Mouse (Mus musculus) stomach, postnatal 0 days (tissue): ENCODE results near the gene Wwox.

ENCODE experiments used
- CTCF ChIP-seq: IDR thresholded peaks from 2 replicates; pipeline ENCODE4 v1.5.1; 2016; ENCODE audit warnings: antibody characterized with exemption, low read depth, mild to moderate bottlenecking, moderate library complexity
- EP300 ChIP-seq: optimal IDR thresholded peaks from 2 replicates; pipeline ENCODE3; 2016; ENCODE audit warnings: antibody characterized with exemption

- TF ChIP-seq CTCF (no peak), EP300 (no peak)
Observed at GRCm38 (mm10) chr8:114594811-114595210, 155.4 kb downstream of the Wwox start.
